In genomic region chr4:133412096-133412495, GRCm38 (mm10) we compare ENCODE assay signal across 25 mouse cellular contexts. TPM values are rescaled to one million over a fixed set of nuclear protein-coding genes. Genes with fewer than 3 reads are reported as not detected.
A peak's percentile ranks its signal among the peaks of the same experiment; 100 is the strongest.
DNase-seq lines count a peak whose midpoint lies in the region; TF ChIP-seq lines count a peak whose summit lies in the region.
"Had no signal": no experiment of that assay in that cellular context is flagged by ENCODE, and none has a peak within 500 bp of the region (broad histone marks: within the 10 kb centered on the region; RNA-seq: fewer than 3 reads in every experiment).

No protein-coding gene starts in this region.

- DNase-seq in spleen, adult 2 months (ENCODE audit: low read depth in 1 of 2, low spot score in 2 of 2), result no peak
- no peak for DNase-seq in spleen, postnatal 10 days (ENCODE audit: low spot score in 2 of 2)
- no peak for DNase-seq in embryonic facial prominence, embryonic 10.5 days (ENCODE audit: low spot score)
- no peak for DNase-seq in urinary bladder, postnatal 25 days (ENCODE audit: low spot score)
- DNase-seq: adrenal gland, postnatal 10 days; cerebellum, adult 11-12 months; cerebellum, postnatal 10 days; heart, postnatal 14 days; kidney, adult 11 months; kidney, postnatal 14 days; layer of hippocampus, adult 9-11 months; lung, embryonic 14.5 days; lung, postnatal 14 days; thymus, adult 2 months; thymus, postnatal 4 days had no signal

- H3K36me3 ChIP-seq in spleen, adult 2 months (ENCODE audit: control insufficient read depth, insufficient read depth, low read length), result peaks cover 1% of the 10 kb centered on the region; the same call in 1 of the 2 replicates
- H3K36me3 ChIP-seq in E14TG2a.4 (ENCODE audit: insufficient read depth, low read length), result peaks cover 54% of the 10 kb centered on the region
- peaks cover 49% of the 10 kb centered on the region for H3K36me3 ChIP-seq in embryonic facial prominence, embryonic 10.5 days (replicated peaks)
- H3K36me3 ChIP-seq: hindbrain, embryonic 15.5 days had no signal

- 70% methylated on average over 14 of the region's 14 CpGs for WGBS in spleen, adult 2 months
- 90% methylated on average over 14 of the region's 14 CpGs for WGBS in embryonic facial prominence, embryonic 10.5 days

- H3K27me3 ChIP-seq in spleen, adult 2 months (ENCODE audit: control insufficient read depth, insufficient read depth, low read length), result no peaks in the 10 kb centered on the region
- H3K27me3 ChIP-seq in E14TG2a.4 (ENCODE audit: insufficient read depth, low read length), result no peaks in the 10 kb centered on the region
- no peaks in the 10 kb centered on the region for H3K27me3 ChIP-seq in embryonic facial prominence, embryonic 10.5 days (replicated peaks; ENCODE audit: low read depth, poor library complexity, severe bottlenecking)
- H3K27me3 ChIP-seq: hindbrain, embryonic 15.5 days; limb, embryonic 13.5 days; midbrain, embryonic 12.5 days; neural tube, embryonic 12.5 days had no signal

- TF ChIP-seq CTCF in spleen, adult 2 months (IDR thresholded peaks at IDR 0.05; ENCODE audit: extremely low read depth, insufficient read depth, insufficient read length, insufficient replicate concordance), result no peak
- TF ChIP-seq CTCF in E14TG2a.4 (conservative IDR thresholded peaks at IDR 0.05; ENCODE audit: low read length), result no peak
- TF ChIP-seq CTCF in bone marrow macrophage, adult 2 months (IDR thresholded peaks at IDR 0.05; ENCODE audit: low read depth, low read length), result no peak

- H3K9me3 ChIP-seq in E14TG2a.4 (ENCODE audit: low read length), result no peaks in the 10 kb centered on the region
- H3K9me3 ChIP-seq in embryonic facial prominence, embryonic 10.5 days, result no peaks in the 10 kb centered on the region
- H3K9me3 ChIP-seq: hindbrain, embryonic 10.5 days; hindbrain, embryonic 15.5 days; limb, embryonic 13.5 days; midbrain, embryonic 12.5 days; neural tube, embryonic 12.5 days had no signal

- peaks cover 19% of the 10 kb centered on the region; the same call in 1 of the 2 replicates for H3K4me1 ChIP-seq in spleen, adult 2 months (ENCODE audit: control insufficient read depth, insufficient read depth, insufficient read length)
- peaks cover 66% of the 10 kb centered on the region for H3K4me1 ChIP-seq in E14TG2a.4 (replicated peaks; ENCODE audit: low read depth, low read length)
- H3K4me1 ChIP-seq in bone marrow macrophage, adult 2 months (ENCODE audit: control insufficient read depth, insufficient read depth, low read length), result peaks cover 21% of the 10 kb centered on the region
- H3K4me1 ChIP-seq in embryonic facial prominence, embryonic 10.5 days, result peaks cover 11% of the 10 kb centered on the region

- TF ChIP-seq POLR2A in spleen, adult 2 months (IDR thresholded peaks at IDR 0.05; ENCODE audit: low read depth, low read length), result no peak
- TF ChIP-seq POLR2A in bone marrow macrophage, adult 2 months (IDR thresholded peaks at IDR 0.05; ENCODE audit: borderline replicate concordance, low read depth, low read length), result no peak

- H3K27ac ChIP-seq in spleen, adult 2 months (ENCODE audit: insufficient read depth, low read length), result peak overlapping the region; percentile 57
- H3K27ac ChIP-seq in bone marrow macrophage, adult 2 months (ENCODE audit: insufficient read depth, low read depth, low read length), result peak overlapping the region; percentile 51
- H3K27ac ChIP-seq in embryonic facial prominence, embryonic 10.5 days (replicated peaks), result no peak overlapping the region
- H3K27ac ChIP-seq: hindbrain, embryonic 10.5 days; hindbrain, embryonic 15.5 days; left cerebral cortex, adult 2 months; limb, embryonic 13.5 days; midbrain, embryonic 12.5 days; neural tube, embryonic 12.5 days had no signal

- H3K4me3 ChIP-seq in spleen, adult 2 months (ENCODE audit: extremely low read depth, insufficient read depth, insufficient read length), result no peak overlapping the region
- H3K4me3 ChIP-seq in E14TG2a.4 (replicated peaks; ENCODE audit: low read length), result peak overlapping the region; percentile 58
- H3K4me3 ChIP-seq in bone marrow macrophage, adult 2 months (ENCODE audit: insufficient read depth, low read length), result no peak overlapping the region
- H3K4me3 ChIP-seq in embryonic facial prominence, embryonic 10.5 days, result no peak overlapping the region
- H3K4me3 ChIP-seq: erythroblast, embryonic 14.5 days; hindbrain, embryonic 10.5 days; hindbrain, embryonic 15.5 days; left cerebral cortex, adult 2 months; limb, embryonic 13.5 days; midbrain, embryonic 12.5 days; myocyte; neural tube, embryonic 12.5 days had no signal

RNA-seq across cellular contexts. Expression of gene Slc9a1, which starts 42.6 kb away (rescaled TPM):
- polyA plus RNA-seq in spleen, adult 2 months (2012; rRNA removed), result 39.4 and 46.9 TPM in 2 replicates
- 27.7 and 31.6 TPM in 2 replicates for polyA plus RNA-seq in bone marrow macrophage, adult 2 months (2012; ENCODE audit: insufficient read depth, insufficient read length, missing spikeins)
- 8.6 and 9.0 TPM in 2 replicates for polyA plus RNA-seq in embryonic facial prominence, embryonic 10.5 days (2016; fragmentation: Nextera tagmentation; extraction: Ambion mirVana)

RNA-seq across cellular contexts. Expression of gene Wdtc1, which starts 58.8 kb away (rescaled TPM):
- polyA plus RNA-seq in spleen, adult 2 months (2012; rRNA removed), result 33.0 and 33.3 TPM in 2 replicates
- 30.5 TPM in 2 replicates for polyA plus RNA-seq in bone marrow macrophage, adult 2 months (2012; ENCODE audit: insufficient read depth, insufficient read length, missing spikeins)
- polyA plus RNA-seq in embryonic facial prominence, embryonic 10.5 days (2016; fragmentation: Nextera tagmentation; extraction: Ambion mirVana), result 17.2 and 17.7 TPM in 2 replicates
